Mouse (Mus musculus) liver, postnatal 0 days (tissue): ENCODE data around the gene Adgrb3.

Experiments
- CTCF ChIP-seq: sonication (generic); IDR thresholded peaks from 2 replicates; pipeline ENCODE4 v1.5.1; 2016; ENCODE audit warnings: antibody characterized with exemption, low read depth
- EP300 ChIP-seq: IDR thresholded peaks from 2 replicates; pipeline ENCODE4 v1.6.1; 2016; ENCODE audit warnings: antibody characterized with exemption, low read depth, mild to moderate bottlenecking

- TF ChIP-seq EP300 (no peak), CTCF (no peak)
Measured at GRCm38 (mm10) chr1:25415084-25415483, 414.4 kb downstream of the Adgrb3 start.
